Mouse (Mus musculus) bone marrow, adult 2 months (tissue): Measurements from ENCODE around the gene Aspscr1. TPM values are rescaled to one million over a fixed set of nuclear protein-coding genes. Genes with fewer than 3 reads are reported as not detected.

Source experiments
- H3K27ac ChIP-seq: fragments of 200-500 bp; 2 replicates; pipeline ENCODE4 v1.5.1; 2012; ENCODE audit warnings: low read depth, mild to moderate bottlenecking, control low read depth, inconsistent platforms, low read length; ENCODE audit not compliant: control insufficient read depth, poor library complexity, insufficient read depth
- H3K4me1 ChIP-seq: fragments of 200-500 bp; 2 replicates; pipeline ENCODE4 v1.6.1; 2011; ENCODE audit warnings: low read length; ENCODE audit not compliant: control insufficient read depth, insufficient read depth
- H3K4me3 ChIP-seq: fragments of 200-500 bp; replicated peaks from 2 replicates; pipeline ENCODE3; 2011; ENCODE audit warnings: mild to moderate bottlenecking, low read depth, low read length, control low read depth; ENCODE audit not compliant: control insufficient read depth
- CTCF ChIP-seq: fragments of 200-500 bp; IDR thresholded peaks from 2 replicates; pipeline ENCODE4 v1.5.1; 2011; ENCODE audit warnings: low read length, control low read depth; ENCODE audit not compliant: control insufficient read depth, insufficient read depth
- POLR2A ChIP-seq: fragments of 200-500 bp; IDR thresholded peaks from 2 replicates; pipeline ENCODE4 v1.6.1; 2011; ENCODE audit warnings: low read depth, mild to moderate bottlenecking, control low read depth, low read length, borderline replicate concordance; ENCODE audit not compliant: control insufficient read depth
- WGBS: fragments of 180-500 bp; shearing (Covaris S2); methylation state at CpG from one replicate; pipeline ENCODE4 v1.1.7; 2018; 5-methylcytosine and 5-hydroxymethylcytosine counted together
- polyA plus RNA-seq: library from polyadenylated mRNA; stranded (reverse); fragments of >200 nt; gene quantifications from 2 replicates; pipeline ENCODE4 v1.2.4, GENCODE M21; 2011; ENCODE audit warnings: low replicate concordance; ENCODE audit not compliant: missing spikeins, insufficient read depth, insufficient read length

Gene Aspscr1
- polyA plus RNA-seq, 1 experiment: 94.3 TPM

- H3K4me3 ChIP-seq: no peak overlapping the region
- no peaks in the 10 kb centered on the region for H3K4me1 ChIP-seq
- TF ChIP-seq CTCF (no peak), POLR2A (no peak)
- WGBS: 87% methylated on average over 2 of the region's 2 CpGs
- no peak overlapping the region for H3K27ac ChIP-seq
These were observed 11.3 kb downstream of the Aspscr1 start for GRCm38 (mm10) chr11:120684086-120684485.

- Histone ChIP-seq H3K4me1 (no peaks in the 10 kb centered on the region), H3K27ac (no peak overlapping the region), H3K4me3 (no peak overlapping the region)
- TF ChIP-seq CTCF (no peak), POLR2A (no peak)
- WGBS: 82% methylated on average over 2 of the region's 2 CpGs
These were observed 11.9 kb downstream of the Aspscr1 start for GRCm38 (mm10) chr11:120684660-120685059.

GRCm38 (mm10) chr11:120686650-120687272, 14.0 kb downstream of the Aspscr1 start:
- H3K27ac ChIP-seq: no peak overlapping the region
- 94% methylated on average over 20 of the region's 20 CpGs for WGBS

GRCm38 (mm10) chr11:120689365-120689764, 16.6 kb downstream of the Aspscr1 start:
- no peak for TF ChIP-seq POLR2A
- no peak for TF ChIP-seq CTCF
- WGBS: 50% methylated on average over 3 of the region's 3 CpGs
- Histone ChIP-seq H3K4me1 (no peaks in the 10 kb centered on the region), H3K27ac (no peak overlapping the region), H3K4me3 (no peak overlapping the region)

More at GRCm38 (mm10) chr11:120686650-120687272, 14.0 kb downstream of the Aspscr1 start:
- TF ChIP-seq CTCF: no peak
- no peak for TF ChIP-seq POLR2A
- Histone ChIP-seq H3K4me3 (no peak overlapping the region), H3K4me1 (no peaks in the 10 kb centered on the region)

- TF ChIP-seq CTCF (no peak), POLR2A (no peak)
- WGBS: 88% methylated on average over 4 of the region's 4 CpGs
- Histone ChIP-seq H3K4me1 (no peaks in the 10 kb centered on the region), H3K27ac (no peak overlapping the region), H3K4me3 (no peak overlapping the region)
These were observed 19.8 kb downstream of the Aspscr1 start for GRCm38 (mm10) chr11:120692471-120693011.

- Histone ChIP-seq H3K4me3 (no peak overlapping the region), H3K4me1 (no peaks in the 10 kb centered on the region), H3K27ac (no peak overlapping the region)
- 75% methylated on average over 3 of the region's 3 CpGs for WGBS
- TF ChIP-seq POLR2A (no peak), CTCF (no peak)
These were observed 20.7 kb downstream of the Aspscr1 start for GRCm38 (mm10) chr11:120693461-120693860.

GRCm38 (mm10) chr11:120695184-120695583, 22.4 kb downstream of the Aspscr1 start:
- WGBS: 85% methylated on average over 4 of the region's 4 CpGs
- no peak overlapping the region for H3K27ac ChIP-seq
- no peaks in the 10 kb centered on the region for H3K4me1 ChIP-seq
- TF ChIP-seq POLR2A (no peak), CTCF (no peak)
- H3K4me3 ChIP-seq: no peak overlapping the region

- H3K27ac ChIP-seq: no peak overlapping the region
- 90% methylated on average over 12 of the region's 12 CpGs for WGBS
- no peaks in the 10 kb centered on the region for H3K4me1 ChIP-seq
- H3K4me3 ChIP-seq: no peak overlapping the region
- TF ChIP-seq POLR2A: no peak
- TF ChIP-seq CTCF: no peak
These were observed 22.9 kb downstream of the Aspscr1 start for GRCm38 (mm10) chr11:120695641-120696040.

- H3K4me3 ChIP-seq: no peak overlapping the region
- H3K27ac ChIP-seq: no peak overlapping the region
- TF ChIP-seq CTCF: peak; percentile 22; the same call in 1 of the 2 replicates
- no peak for TF ChIP-seq POLR2A
- 88% methylated on average over 6 of the region's 6 CpGs for WGBS
- H3K4me1 ChIP-seq: no peaks in the 10 kb centered on the region
These were observed 23.8 kb downstream of the Aspscr1 start for GRCm38 (mm10) chr11:120696568-120696967.
